Mouse (Mus musculus) stomach, postnatal 0 days (tissue): ENCODE results near the gene Rnf220.

Experiments
- CTCF ChIP-seq: IDR thresholded peaks from 2 replicates; pipeline ENCODE4 v1.5.1; 2016; ENCODE audit warnings: antibody characterized with exemption, low read depth, mild to moderate bottlenecking, moderate library complexity
- EP300 ChIP-seq: optimal IDR thresholded peaks from 2 replicates; pipeline ENCODE3; 2016; ENCODE audit warnings: antibody characterized with exemption

- no peak for TF ChIP-seq EP300
- no peak for TF ChIP-seq CTCF
These were observed 42.6 kb upstream of the Rnf220 start for GRCm38 (mm10) chr4:117539329-117539980.
